Mouse (Mus musculus): ENCODE measurements around the gene Nebl.

GRCm38 (mm10) chr2:17669953-17670352 lies 61.3 kb downstream of the Nebl start:
- TF ChIP-seq EP300 (IDR thresholded peaks at IDR 0.05) (no peak), CTCF (IDR thresholded peaks at IDR 0.05) (no peak)

All from lung, postnatal 0 days (tissue).